Comparison of ENCODE assay signal across 7 mouse cellular contexts in genomic region chr10:83359956-83360355, GRCm38 (mm10). TPM values are rescaled to one million over a fixed set of nuclear protein-coding genes. Genes with fewer than 3 reads are reported as not detected.
DNase-seq lines count a peak whose midpoint lies in the region; ATAC-seq lines count a peak whose summit lies in the region.

TSS of gene D10Wsu102e (plus strand) at chr10:83360221.

- peak within 1 kb of the TSS; percentile 88 for H3K9ac ChIP-seq in intestine, embryonic 16.5 days (ENCODE audit: low read depth, low read length)
- peak within 1 kb of the TSS; percentile 87 for H3K9ac ChIP-seq in midbrain, embryonic 11.5 days (ENCODE audit: low read length)

- H3K9me3 ChIP-seq in intestine, embryonic 16.5 days (ENCODE audit: control insufficient read depth, low read length), result no peaks in the 10 kb centered on the region
- H3K9me3 ChIP-seq in midbrain, embryonic 11.5 days (ENCODE audit: control insufficient read depth, low read length), result no peaks in the 10 kb centered on the region

- 0% methylated on average over 30 of the region's 30 CpGs for WGBS in intestine, embryonic 16.5 days
- 1% methylated on average over 30 of the region's 30 CpGs for WGBS in midbrain, embryonic 11.5 days

- intact Hi-C loops in left cerebral cortex, postnatal 36 days (cut with DNase I), result loop anchor here (2.0 to 10.0 kb wide), 2 partner anchors 183 to 455 kb away; partner anchors contain the start of gene Washc4

- peak within 1 kb of the TSS; percentile 79 for H3K4me2 ChIP-seq in intestine, embryonic 16.5 days (ENCODE audit: low read depth, low read length)
- H3K4me2 ChIP-seq in midbrain, embryonic 11.5 days, result peak within 1 kb of the TSS; percentile 72

- peak; percentile 98 for ATAC-seq in intestine, embryonic 16.5 days
- ATAC-seq in midbrain, embryonic 11.5 days (ENCODE audit: low FRiP score), result peak; percentile 99

- H3K36me3 ChIP-seq in intestine, embryonic 16.5 days (ENCODE audit: control insufficient read depth, insufficient read depth, low read length), result peaks cover 3% of the 10 kb centered on the region; the same call in 1 of the 2 replicates
- H3K36me3 ChIP-seq in midbrain, embryonic 11.5 days (ENCODE audit: control insufficient read depth, insufficient read depth, low read length), result peaks cover 10% of the 10 kb centered on the region

- DNase-seq in adrenal gland, adult 8-10 months, result peak; percentile 97
- peak; percentile 97 for DNase-seq in embryo, embryonic 9.5 days (ENCODE audit: extremely low spot score)
- peak; percentile 91 to 96 for DNase-seq in gastrocnemius, postnatal 4 days (ENCODE audit: low spot score in 2 of 2)
- DNase-seq in left cerebral cortex, postnatal 36 days (ENCODE audit: low spot score in 2 of 2), result peak; percentile 95
- DNase-seq in midbrain, embryonic 11.5 days (ENCODE audit: low spot score, missing footprints), result peak; percentile 99
- peak; percentile 93 for DNase-seq in skeletal muscle tissue, adult 2 months (ENCODE audit: low read depth, low spot score)

- no peaks in the 10 kb centered on the region for H3K27me3 ChIP-seq in intestine, embryonic 16.5 days (replicated peaks; ENCODE audit: control insufficient read depth, insufficient read depth, low read length)
- no peaks in the 10 kb centered on the region for H3K27me3 ChIP-seq in midbrain, embryonic 11.5 days (ENCODE audit: control insufficient read depth, insufficient read depth, low read length)

- peaks cover 13% of the 10 kb centered on the region for H3K4me1 ChIP-seq in intestine, embryonic 16.5 days (ENCODE audit: control insufficient read depth, insufficient read depth, low read length)
- peaks cover 9% of the 10 kb centered on the region; the same call in 1 of the 2 replicates for H3K4me1 ChIP-seq in midbrain, embryonic 11.5 days (ENCODE audit: control insufficient read depth, insufficient read depth, low read length)

- H3K4me3 ChIP-seq in intestine, embryonic 16.5 days (ENCODE audit: low read length), result peak within 1 kb of the TSS; percentile 91
- peak within 1 kb of the TSS; percentile 90 for H3K4me3 ChIP-seq in midbrain, embryonic 11.5 days (ENCODE audit: low read depth, low read length)

- peak within 1 kb of the TSS; percentile 78 for H3K27ac ChIP-seq in intestine, embryonic 16.5 days (ENCODE audit: low read length)
- peak within 1 kb of the TSS; percentile 44; the same call in 1 of the 2 replicates for H3K27ac ChIP-seq in midbrain, embryonic 11.5 days (ENCODE audit: low read depth, low read length)

RNA-seq across cellular contexts. Expression of gene D10Wsu102e, which starts in this region (rescaled TPM):
- 1 to 10 TPM in 2 of 4 experiments, under 1 TPM in 2; 0.75 to 1.8 (median 1.0) TPM for total RNA-seq in adrenal gland, adult 8-10 months (2022)
- total RNA-seq in gastrocnemius, postnatal 4 days (2021), result under 1 TPM; 0.93 to 0.96 TPM
- 0.43 and 0.49 TPM in 2 replicates for polyA plus RNA-seq in intestine, embryonic 16.5 days (2015; fragmentation: Nextera tagmentation; extraction: Ambion mirVana)
- total RNA-seq in left cerebral cortex, postnatal 36 days (2021), result 1 to 10 TPM; 2.6 to 4.8 TPM
- polyA plus RNA-seq in midbrain, embryonic 11.5 days (2014; fragmentation: Nextera tagmentation; extraction: Ambion mirVana), result 1.0 TPM in 2 replicates

Comparison
In these comparisons a context has a peak if more than half of its experiments do, and no peak if none do; other contexts are left out.
1. Peak in every context shown above with its lines: DNase-seq, ATAC-seq, H3K4me3 ChIP-seq and H3K27ac ChIP-seq.
2. Peak in DNase-seq in gastrocnemius, postnatal 4 days; RNA of the gene not detected or under 1 TPM.
3. Peak in ATAC-seq, H3K4me3 ChIP-seq, H3K27ac ChIP-seq, H3K9ac ChIP-seq and H3K4me2 ChIP-seq in intestine, embryonic 16.5 days; RNA of the gene not detected or under 1 TPM.